Mouse (Mus musculus): Measurements from ENCODE around the gene Ets2.
"Not testable (repeated sequence)": the region's sequence is repeated elsewhere in the genome, so short reads cannot be mapped to it uniquely, and the experiment has no call there.

DNA sequence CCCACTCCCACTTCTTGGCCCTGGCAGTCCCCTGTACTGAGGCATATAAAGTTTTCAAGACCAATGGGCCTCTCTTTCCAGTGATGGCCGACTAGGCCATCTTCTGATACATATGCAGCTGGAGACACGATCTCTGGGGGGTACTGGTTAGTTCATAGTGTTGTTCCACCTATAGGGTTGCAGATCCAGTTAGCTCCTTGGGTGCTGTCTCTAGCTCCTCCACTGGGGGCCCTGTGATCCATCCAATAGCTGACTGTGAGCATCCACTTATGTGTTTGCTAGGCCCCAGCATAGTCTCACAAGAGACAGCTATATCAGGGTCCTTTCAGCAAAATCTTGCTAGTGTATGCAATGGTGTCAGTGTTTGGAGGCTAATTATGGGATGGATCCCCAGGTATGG, 11.2 kb downstream of the Ets2 start:
- not testable (repeated sequence) for TF ChIP-seq TAL1 (IDR thresholded peaks at IDR 0.05; ENCODE audit: low read length); CTCF (IDR thresholded peaks at IDR 0.05 in 2 of 3, conservative IDR thresholded peaks at IDR 0.05 in 1 of 3; ENCODE audit: control insufficient read depth in 1 of 3, insufficient read depth in 1 of 3, low read depth in 2 of 3, low read length in 3 of 3, poor library complexity in 1 of 3, severe bottlenecking in 1 of 3); MAFK (IDR thresholded peaks at IDR 0.05; ENCODE audit: borderline replicate concordance, low read depth, low read length); GATA1 (IDR thresholded peaks at IDR 0.05; ENCODE audit: low read depth, low read length); ETS1 (IDR thresholded peaks at IDR 0.05; ENCODE audit: low read depth, low read length)

Data from MEL (cell line).